Mouse (Mus musculus): Measurements from ENCODE around the gene Chchd6. TPM values are rescaled to one million over a fixed set of nuclear protein-coding genes. Genes with fewer than 3 reads are reported as not detected.

Chchd6 gene
- total RNA-seq, 2 experiments from 2014 or later = 67.2 to 69.5 TPM

DNA sequence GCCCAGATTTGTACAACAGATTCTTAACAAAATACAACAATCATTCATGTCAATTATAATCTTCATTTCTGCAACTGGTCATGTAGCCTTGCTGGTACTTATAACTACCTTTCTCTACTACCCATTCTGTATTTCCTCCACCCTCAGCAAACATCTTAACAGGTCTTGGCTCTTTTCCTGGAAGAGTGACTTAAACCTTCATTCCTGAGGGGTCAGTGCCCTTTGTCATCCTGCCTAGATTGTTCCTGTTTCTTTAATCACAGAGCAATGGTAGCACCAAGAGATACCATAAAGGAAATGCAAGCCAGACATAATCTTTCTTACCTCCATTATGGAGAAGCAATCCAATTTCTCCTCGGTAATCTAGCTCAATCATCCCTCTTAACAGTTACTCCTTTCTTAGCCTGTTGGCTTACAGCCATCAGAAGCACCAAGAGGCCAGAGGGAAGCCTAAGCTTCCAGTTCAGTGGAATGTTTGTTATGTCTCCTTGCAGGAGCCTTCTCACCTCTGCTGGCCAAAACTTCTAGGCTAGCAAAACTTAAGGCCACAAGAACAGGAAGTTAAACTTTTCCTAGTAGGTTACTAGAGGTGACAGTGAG, 59.7 kb downstream of the Chchd6 start:
- no peak for DNase-seq (ENCODE audit: low spot score in 2 of 2)

DNA sequence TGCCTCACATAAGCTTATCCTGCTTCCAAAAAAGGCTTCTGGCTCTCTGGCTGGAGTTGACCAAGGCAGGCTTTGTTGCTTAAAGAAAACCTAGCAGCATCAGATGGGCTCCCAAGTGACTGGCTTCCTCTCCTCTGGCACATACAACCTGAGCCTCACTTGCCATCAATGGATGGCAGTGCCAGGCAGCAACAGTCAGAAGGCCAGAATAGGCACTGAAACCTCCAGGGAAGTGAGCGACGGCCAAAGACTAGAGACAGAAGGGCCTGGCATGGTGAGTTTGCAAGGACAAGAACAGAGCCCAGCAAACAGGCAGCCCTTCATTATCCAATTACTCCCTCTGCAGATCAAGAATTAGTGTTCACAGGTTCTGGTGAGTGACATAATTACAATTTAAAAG, 70.7 kb downstream of the Chchd6 start:
- DNase-seq (ENCODE audit: low spot score in 2 of 2) = peak in 1 of 2 experiments; percentile 16

DNA sequence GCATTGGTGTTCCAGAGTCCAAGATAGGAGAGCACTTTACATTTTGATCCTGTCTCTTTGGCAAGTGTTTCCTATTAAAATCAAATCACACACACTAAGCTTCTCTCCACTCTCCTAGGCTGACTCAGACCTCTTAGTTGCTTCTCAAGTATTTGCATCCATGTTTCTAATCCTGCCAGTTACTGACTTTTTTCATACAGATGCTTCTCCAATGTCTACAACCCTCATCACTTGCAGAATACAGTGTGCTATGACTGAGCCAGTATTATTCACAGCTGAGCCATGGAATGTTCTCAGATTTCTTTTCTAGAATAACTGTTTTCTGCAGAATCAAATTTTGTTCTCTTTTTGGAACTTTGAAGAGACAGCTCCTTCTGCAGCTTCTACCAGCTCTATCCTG, 85.3 kb downstream of the Chchd6 start:
- no peak for DNase-seq (ENCODE audit: low spot score in 2 of 2)

DNA sequence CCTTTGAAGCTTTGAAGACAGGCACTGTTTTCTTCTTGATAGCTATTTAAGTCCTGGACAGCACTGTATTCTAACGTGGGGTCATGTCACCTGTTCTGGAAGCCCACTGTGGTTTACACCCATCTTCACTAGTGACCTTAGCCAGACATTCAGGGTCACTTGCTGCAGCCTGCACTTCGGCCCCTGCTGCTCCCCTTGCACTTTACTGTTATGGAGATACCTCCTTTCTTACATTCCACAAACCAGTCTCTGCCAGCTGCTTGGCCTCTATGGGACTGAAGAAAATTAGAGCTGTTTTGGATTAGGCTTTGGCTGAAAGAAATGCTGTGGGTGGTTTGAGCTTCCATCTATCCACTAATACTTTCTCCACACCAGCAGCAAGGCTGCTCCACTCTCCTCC, 86.7 kb downstream of the Chchd6 start:
- no peak for DNase-seq (ENCODE audit: low spot score in 2 of 2)

DNA sequence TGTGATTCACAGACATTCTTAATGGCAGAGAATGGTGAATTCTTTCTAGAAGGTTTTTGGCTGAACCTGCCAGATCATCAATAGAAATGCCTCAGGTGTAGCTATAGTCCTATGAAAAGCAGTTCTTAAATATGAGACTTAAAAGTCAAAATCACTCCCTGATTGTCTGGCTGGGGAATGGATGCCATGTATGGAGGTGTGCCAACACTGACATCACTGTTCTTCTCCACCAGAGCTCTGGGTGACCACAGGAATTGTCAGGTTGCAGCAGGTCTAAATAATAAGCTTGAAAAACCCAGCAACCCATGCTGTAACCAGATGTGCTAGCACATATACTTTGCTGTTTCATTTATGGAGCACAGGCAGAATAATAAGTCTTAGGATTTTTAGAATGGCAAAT, 87.2 kb downstream of the Chchd6 start:
- DNase-seq (ENCODE audit: low spot score in 2 of 2) = no peak

- no peak for DNase-seq (ENCODE audit: low spot score in 2 of 2)
These were observed 95.5 kb downstream of the Chchd6 start for GRCm38 (mm10) chr6:89499961-89500360.

GRCm38 (mm10) chr6:89498764-89499516, 96.5 kb downstream of the Chchd6 start:
- peak; percentile 36 to 52 for DNase-seq (ENCODE audit: low spot score in 2 of 2)

DNA sequence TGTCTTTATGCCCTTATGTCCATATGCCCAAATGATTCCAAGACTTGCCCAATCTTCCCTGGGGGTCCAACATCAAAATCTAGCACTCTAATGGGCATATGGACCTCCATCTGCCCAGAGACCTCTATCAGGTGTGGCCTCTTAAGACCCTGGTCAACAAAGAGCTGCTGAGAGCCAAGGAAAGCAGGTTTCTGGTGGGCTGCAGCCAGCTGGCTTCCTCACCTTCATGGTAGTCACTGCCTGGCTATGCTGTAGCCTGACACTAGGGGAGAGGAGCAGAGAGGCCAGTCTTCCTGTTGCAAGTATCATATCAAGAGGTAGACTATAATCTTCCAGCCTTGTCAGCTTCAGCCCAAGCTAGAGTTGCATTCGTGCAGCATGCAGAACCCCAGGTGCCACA, 98.5 kb downstream of the Chchd6 start:
- no peak for DNase-seq (ENCODE audit: low spot score in 2 of 2)

GRCm38 (mm10) chr6:89492368-89492767, 103.1 kb downstream of the Chchd6 start:
- DNase-seq (ENCODE audit: low spot score in 2 of 2) = no peak

DNA sequence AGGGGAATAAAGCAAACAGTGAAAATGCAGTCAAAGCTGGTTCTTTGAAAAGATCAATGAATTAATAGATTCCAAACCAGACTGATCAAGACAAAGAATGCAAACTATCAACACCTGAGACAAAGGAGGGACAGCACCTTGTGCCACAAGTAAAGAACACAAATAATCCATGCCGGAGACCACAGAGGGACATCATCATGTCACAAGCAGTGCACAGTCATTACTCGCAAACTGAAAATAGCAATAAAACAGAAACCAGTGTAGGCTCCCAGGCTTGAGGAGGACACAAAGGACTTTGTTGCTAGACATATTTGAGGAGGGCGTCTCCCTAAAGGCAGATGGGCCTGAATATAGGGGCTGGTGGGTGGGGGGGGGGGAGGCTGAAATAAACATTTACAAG, 105.1 kb downstream of the Chchd6 start:
- no peak for DNase-seq (ENCODE audit: low spot score in 2 of 2)

- DNase-seq (ENCODE audit: low spot score in 2 of 2) = no peak
These were observed 105.9 kb downstream of the Chchd6 start for GRCm38 (mm10) chr6:89489533-89489932.

DNA sequence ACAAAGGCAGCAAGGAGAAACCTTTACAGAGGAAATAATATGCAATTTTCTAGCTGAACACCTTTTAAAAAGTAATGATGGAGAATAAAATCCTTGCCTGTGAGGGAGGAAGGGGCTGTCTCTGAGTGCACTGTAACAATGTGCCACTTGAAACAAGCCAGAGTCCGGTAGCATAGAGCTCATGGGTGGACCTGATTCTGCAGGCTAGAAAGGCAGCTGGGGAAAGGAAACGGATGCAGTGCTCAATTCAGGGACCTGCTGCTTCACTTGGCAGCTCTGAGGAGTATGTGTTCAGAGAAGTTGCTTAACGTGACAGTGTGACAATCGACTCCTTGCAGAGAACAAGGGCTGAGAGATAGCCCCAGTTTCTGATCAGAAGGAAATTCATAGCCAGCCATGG, 109.4 kb downstream of the Chchd6 start:
- no peak for DNase-seq (ENCODE audit: low spot score in 2 of 2)

- DNase-seq (ENCODE audit: low spot score in 2 of 2) = no peak
These were observed 114.3 kb downstream of the Chchd6 start for GRCm38 (mm10) chr6:89481192-89481591.

- no peak for DNase-seq (ENCODE audit: low spot score in 2 of 2)
These were observed 127.5 kb downstream of the Chchd6 start for GRCm38 (mm10) chr6:89467908-89468307.

DNA sequence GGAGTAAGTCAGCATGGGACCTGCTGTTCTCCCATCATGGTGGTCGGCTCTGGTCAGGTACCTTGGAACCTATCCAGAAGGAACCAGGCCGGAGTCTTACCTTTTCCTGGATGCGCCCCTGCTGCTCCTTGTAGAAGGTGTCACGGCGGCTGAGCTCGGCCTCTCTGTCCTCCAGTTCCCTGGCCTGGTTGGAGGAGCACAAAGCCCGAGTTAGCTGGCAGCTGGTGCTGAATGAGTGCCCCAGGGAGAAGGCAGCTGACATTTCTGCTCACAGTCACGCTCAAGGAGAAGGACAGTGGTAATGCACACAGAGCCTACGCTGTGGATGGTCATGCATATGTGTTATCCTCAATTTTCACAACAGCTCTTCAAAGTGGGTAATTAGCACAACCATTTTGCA, 128.2 kb downstream of the Chchd6 start:
- no peak for DNase-seq (ENCODE audit: low spot score in 2 of 2)

GRCm38 (mm10) chr6:89466875-89467274, 128.6 kb downstream of the Chchd6 start:
- peak in 1 of 2 experiments; percentile 59 for DNase-seq (ENCODE audit: low spot score in 2 of 2)

- DNase-seq (ENCODE audit: low spot score in 2 of 2) = no peak
These were observed 129.3 kb downstream of the Chchd6 start for GRCm38 (mm10) chr6:89466053-89466708.

DNA sequence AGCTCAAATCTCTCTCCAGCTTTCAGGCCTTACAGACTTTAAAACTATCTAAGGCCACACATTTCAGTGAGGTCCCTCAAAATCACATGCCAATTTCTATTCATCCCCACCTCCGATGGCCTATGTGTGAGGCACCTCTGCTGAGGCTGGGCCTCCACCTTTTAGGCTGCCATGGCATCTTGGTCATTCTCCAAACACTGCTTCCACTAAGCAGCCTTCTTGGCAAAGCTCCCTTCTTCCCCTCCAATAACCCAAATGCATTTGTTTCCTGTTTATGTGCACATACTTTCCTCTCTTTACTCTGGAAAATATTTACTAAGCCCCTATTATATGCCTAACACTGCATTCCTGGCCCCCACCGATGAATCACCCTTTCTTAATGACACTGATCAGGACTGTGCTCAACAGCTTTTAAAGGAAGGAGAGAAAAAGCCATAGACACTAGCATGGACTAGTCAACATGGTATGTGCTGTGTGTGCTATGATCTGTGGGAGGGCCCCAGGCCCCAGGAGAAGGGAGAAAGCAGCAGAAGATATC, 133.2 kb downstream of the Chchd6 start:
- DNase-seq (ENCODE audit: low spot score in 2 of 2) = no peak

- DNase-seq (ENCODE audit: low spot score in 2 of 2) = peak in 1 of 2 experiments; percentile 38
These were observed 133.9 kb downstream of the Chchd6 start for GRCm38 (mm10) chr6:89461250-89462222.

GRCm38 (mm10) chr6:89459634-89460033, 135.8 kb downstream of the Chchd6 start:
- no peak for DNase-seq (ENCODE audit: low spot score in 2 of 2)

GRCm38 (mm10) chr6:89457601-89458000, 137.9 kb downstream of the Chchd6 start:
- no peak for DNase-seq (ENCODE audit: low spot score in 2 of 2)
